Mouse (Mus musculus) limb, embryonic 12.5 days (tissue): ENCODE data around the gene Wnt9a. TPM values are rescaled to one million over a fixed set of nuclear protein-coding genes. Genes with fewer than 3 reads are reported as not detected.
"Not testable (repeated sequence)": the region's sequence is repeated elsewhere in the genome, so short reads cannot be mapped to it uniquely, and the experiment has no call there.

Experiments
- ATAC-seq: fragments of 200-750 bp; cut with Nextera tagmentation; 2 replicates; pipeline ENCODE4 v1.8.0; 2017; ENCODE audit warnings: low read depth, moderate TSS enrichment; ENCODE audit not compliant: insufficient number of reproducible peaks, insufficient read depth, low FRiP score, low TSS enrichment
- H3K27ac ChIP-seq: fragments of 300-500 bp; sonication (generic); 2 replicates; pipeline ENCODE4 v1.5.1; 2016; ENCODE audit warnings: mild to moderate bottlenecking, moderate library complexity
- H3K27me3 ChIP-seq: fragments of 300-500 bp; sonication (generic); 2 replicates; pipeline ENCODE4 v1.6.1; 2016; ENCODE audit warnings: mild to moderate bottlenecking, moderate library complexity
- H3K36me3 ChIP-seq: fragments of 300-500 bp; sonication (generic); 2 replicates; pipeline ENCODE4 v1.6.1; 2016; ENCODE audit warnings: mild to moderate bottlenecking, moderate library complexity
- H3K4me1 ChIP-seq: fragments of 300-500 bp; sonication (generic); replicated peaks from 2 replicates; pipeline ENCODE4 v1.6.1; 2016
- H3K4me2 ChIP-seq: fragments of 300-500 bp; sonication (generic); 2 replicates; pipeline ENCODE4 v1.6.1; 2016; ENCODE audit warnings: mild to moderate bottlenecking, moderate library complexity
- H3K4me3 ChIP-seq: fragments of 300-500 bp; sonication (generic); replicated peaks from 2 replicates; pipeline ENCODE4 v1.5.1; 2016; ENCODE audit warnings: mild to moderate bottlenecking
- H3K9ac ChIP-seq: fragments of 300-500 bp; sonication (generic); replicated peaks from 2 replicates; pipeline ENCODE4 v1.6.1; 2016; ENCODE audit warnings: mild to moderate bottlenecking, moderate library complexity
- H3K9me3 ChIP-seq: fragments of 300-500 bp; sonication (generic); 2 replicates; pipeline ENCODE4 v1.6.1; 2016; ENCODE audit warnings: mild to moderate bottlenecking, moderate library complexity
- WGBS: fragments of 180-500 bp; shearing (Covaris S2); methylation state at CpG from one replicate; pipeline ENCODE4 v1.1.7; 2016; 5-methylcytosine and 5-hydroxymethylcytosine counted together
- polyA plus RNA-seq: library from polyadenylated mRNA; unstranded; fragments of >200 nt; fragmentation: Nextera tagmentation; extraction: Ambion mirVana; gene quantifications from 2 replicates; pipeline ENCODE4 v1.2.1, GENCODE M21; 2016

Gene Wnt9a
- polyA plus RNA-seq, 1 experiment from 2014 or later = 5.6 TPM

DNA sequence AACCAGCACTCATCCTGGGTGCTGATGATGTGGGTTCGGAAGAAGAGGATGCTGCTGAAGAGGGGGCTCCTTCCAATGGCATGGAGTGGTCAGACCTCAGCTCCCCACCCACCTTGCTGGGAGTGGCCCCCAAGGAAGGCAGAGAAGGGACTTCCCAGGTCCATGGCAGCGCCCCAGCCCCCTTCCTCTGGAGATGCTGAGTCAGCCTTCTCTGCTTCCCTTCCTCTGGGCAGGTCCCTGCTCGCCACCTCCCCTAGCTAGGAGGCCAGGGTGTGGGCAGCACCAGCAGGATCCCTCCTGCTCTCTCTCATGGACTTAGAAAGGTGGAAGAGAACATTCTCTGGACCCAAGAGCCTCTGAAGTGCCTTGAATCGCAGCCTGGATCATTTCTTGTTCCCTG is 28.7 kb upstream of the Wnt9a start:
- H3K4me2 ChIP-seq = no peak overlapping the region
- no peak overlapping the region for H3K27ac ChIP-seq
- H3K4me3 ChIP-seq = no peak overlapping the region
- 72% methylated on average over 4 of the region's 4 CpGs for WGBS
- H3K27me3 ChIP-seq = peaks cover 69% of the 10 kb centered on the region
- no peak overlapping the region for H3K9ac ChIP-seq
- no peak for ATAC-seq
- H3K4me1 ChIP-seq = no peaks in the 10 kb centered on the region
- H3K9me3 ChIP-seq = no peaks in the 10 kb centered on the region
- no peaks in the 10 kb centered on the region for H3K36me3 ChIP-seq

DNA sequence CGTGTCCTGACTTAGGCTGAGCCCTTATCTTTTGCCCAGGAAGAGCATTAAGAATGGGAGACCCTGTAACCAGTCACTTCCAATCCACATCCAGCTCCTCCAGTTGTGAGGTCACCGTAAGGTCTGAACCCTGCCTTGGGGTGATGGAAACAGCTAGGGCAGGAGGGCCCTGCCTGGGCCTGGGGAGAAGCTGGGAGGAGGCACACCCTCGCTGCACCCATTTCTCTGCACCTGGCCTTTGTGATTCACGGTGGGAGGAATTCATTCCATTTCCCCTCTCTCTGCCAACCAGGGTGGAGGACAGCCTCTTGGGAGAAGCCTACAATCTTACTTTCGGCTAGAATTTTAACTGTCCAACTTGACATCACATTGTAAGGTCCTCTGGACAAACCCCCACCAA is 24.6 kb upstream of the Wnt9a start:
- no peaks in the 10 kb centered on the region for H3K9me3 ChIP-seq
- no peak overlapping the region for H3K4me3 ChIP-seq
- no peak for ATAC-seq
- no peak overlapping the region for H3K4me2 ChIP-seq
- WGBS = 75% methylated on average over 5 of the region's 5 CpGs
- H3K27ac ChIP-seq = no peak overlapping the region
- H3K27me3 ChIP-seq = peaks cover 84% of the 10 kb centered on the region
- no peaks in the 10 kb centered on the region for H3K36me3 ChIP-seq
- no peak overlapping the region for H3K9ac ChIP-seq
- no peaks in the 10 kb centered on the region for H3K4me1 ChIP-seq

DNA sequence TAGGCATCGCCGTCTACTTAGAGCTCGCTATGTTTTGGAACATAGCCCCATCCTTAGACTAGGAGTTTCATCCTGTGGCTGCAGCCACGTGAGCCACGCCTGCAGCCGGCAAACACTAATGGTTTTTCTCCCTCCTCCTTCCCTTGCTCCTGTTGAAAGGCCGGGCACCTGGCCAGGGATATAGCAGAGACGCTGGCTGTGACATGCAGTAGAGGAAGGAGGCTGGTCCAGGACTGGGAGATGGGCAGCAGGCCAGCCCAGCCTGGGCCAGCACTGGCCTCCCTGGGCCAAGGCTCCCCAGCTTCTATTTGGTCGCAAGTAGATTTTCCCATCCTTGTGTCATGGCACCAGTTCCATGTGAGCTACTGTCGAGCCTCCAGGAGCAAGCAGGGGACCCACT is 23.8 kb upstream of the Wnt9a start:
- Histone ChIP-seq H3K27me3 (peaks cover 85% of the 10 kb centered on the region), H3K4me3 (no peak overlapping the region), H3K4me1 (no peaks in the 10 kb centered on the region), H3K36me3 (no peaks in the 10 kb centered on the region), H3K9ac (no peak overlapping the region), H3K9me3 (no peaks in the 10 kb centered on the region), H3K4me2 (no peak overlapping the region), H3K27ac (no peak overlapping the region)
- no peak for ATAC-seq
- WGBS = 73% methylated on average over 10 of the region's 10 CpGs

DNA sequence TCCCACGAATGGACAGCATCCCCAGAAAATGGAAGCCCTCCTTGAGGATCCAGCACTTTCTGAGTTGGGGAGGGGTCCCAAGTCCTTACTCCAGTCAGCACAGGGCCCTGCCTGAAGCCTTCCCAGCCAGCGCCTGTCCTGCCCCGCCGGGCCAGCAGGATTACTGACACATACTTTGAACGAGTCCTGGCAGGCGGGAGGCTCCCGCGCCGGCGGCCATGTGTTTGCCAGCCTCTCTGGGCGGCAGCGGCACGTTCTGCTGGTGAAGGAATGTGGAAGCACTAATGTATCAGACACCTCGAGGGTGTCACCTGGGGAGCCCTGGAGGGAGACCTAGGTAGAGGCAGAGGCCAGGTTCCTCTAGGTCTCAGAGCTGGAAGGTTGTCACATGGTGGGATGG is 22.6 kb upstream of the Wnt9a start:
- ATAC-seq = no peak
- no peak overlapping the region for H3K27ac ChIP-seq
- no peaks in the 10 kb centered on the region for H3K36me3 ChIP-seq
- WGBS = 27% methylated on average over 14 of the region's 14 CpGs
- H3K4me2 ChIP-seq = no peak overlapping the region
- no peak overlapping the region for H3K4me3 ChIP-seq
- no peak overlapping the region for H3K9ac ChIP-seq
- peaks cover 93% of the 10 kb centered on the region for H3K27me3 ChIP-seq
- no peaks in the 10 kb centered on the region for H3K9me3 ChIP-seq
- H3K4me1 ChIP-seq = peaks cover 6% of the 10 kb centered on the region

DNA sequence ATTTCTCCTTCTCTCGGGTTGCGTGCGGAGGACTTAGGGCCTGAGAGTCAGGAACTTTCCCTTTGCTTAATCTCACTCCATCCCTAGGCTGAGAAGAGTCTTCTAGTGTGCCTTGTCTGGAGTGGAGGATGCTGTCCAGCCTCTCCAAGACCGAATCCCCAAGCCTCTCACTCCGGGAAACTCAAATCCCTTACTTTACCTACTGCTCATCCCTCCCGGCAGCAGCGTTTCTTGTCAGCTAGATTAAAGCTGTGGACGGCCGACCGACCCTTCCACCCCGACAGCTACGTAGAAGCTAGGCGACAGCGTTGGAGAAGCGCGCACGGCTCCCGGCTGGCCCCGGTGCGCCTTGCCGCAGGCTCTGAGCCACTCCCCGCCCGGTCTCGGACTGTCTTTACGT is 17.0 kb upstream of the Wnt9a start:
- Histone ChIP-seq H3K27ac (no peak overlapping the region), H3K4me1 (peaks cover 19% of the 10 kb centered on the region), H3K9me3 (no peaks in the 10 kb centered on the region), H3K4me3 (peak overlapping the region; percentile 39), H3K4me2 (peak overlapping the region; percentile 61), H3K27me3 (peaks cover 97% of the 10 kb centered on the region), H3K36me3 (no peaks in the 10 kb centered on the region), H3K9ac (no peak overlapping the region)
- under 1% methylated on average over 25 of the region's 25 CpGs for WGBS
- ATAC-seq = no peak

DNA sequence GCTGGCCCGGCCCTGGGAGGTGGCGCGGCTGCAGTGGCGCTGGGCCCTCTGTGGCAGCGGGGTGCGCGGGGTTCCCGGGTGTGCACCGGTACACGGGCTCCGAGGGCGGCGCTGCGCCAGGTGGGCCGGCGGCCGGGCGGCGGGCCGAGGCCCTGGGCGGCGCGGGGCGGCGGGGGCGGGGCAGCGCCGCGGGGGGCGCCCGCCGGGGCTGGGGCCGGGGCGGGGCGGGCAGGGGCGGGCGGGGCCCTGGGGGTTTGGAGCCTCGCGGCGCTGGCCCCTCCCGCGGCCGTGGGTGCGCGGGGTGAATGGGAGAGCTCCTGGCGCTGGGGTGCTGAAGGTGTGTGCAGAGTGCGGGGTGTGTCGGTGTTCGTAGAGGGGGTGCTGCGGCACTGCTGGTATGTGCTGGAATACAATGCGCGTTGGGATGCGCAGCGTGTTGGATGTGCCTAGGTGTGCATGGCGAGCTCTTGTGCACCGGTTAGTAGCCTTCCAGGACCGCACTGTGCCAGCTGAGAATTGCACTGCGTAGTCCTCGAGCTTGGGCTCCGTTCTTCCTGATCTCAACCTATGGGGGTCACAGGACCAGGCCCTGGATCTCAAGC is 15.9 kb upstream of the Wnt9a start, which contains the start of gene Wnt3a:
Wnt3a (minus strand) TSS at position 51 of the 602 bp plus-strand sequence.
- Histone ChIP-seq H3K27me3 (peaks cover 91% of the 10 kb centered on the region), H3K9me3 (no peaks in the 10 kb centered on the region), H3K4me3 (peak within 1 kb of the TSS; percentile 39), H3K4me2 (peak within 1 kb of the TSS; percentile 61), H3K9ac (no peak within 1 kb of the TSS), H3K27ac (no peak within 1 kb of the TSS), H3K36me3 (no peaks in the 10 kb centered on the region), H3K4me1 (peaks cover 19% of the 10 kb centered on the region)
- WGBS = 1% methylated on average over 38 of the region's 60 CpGs
- no peak for ATAC-seq

DNA sequence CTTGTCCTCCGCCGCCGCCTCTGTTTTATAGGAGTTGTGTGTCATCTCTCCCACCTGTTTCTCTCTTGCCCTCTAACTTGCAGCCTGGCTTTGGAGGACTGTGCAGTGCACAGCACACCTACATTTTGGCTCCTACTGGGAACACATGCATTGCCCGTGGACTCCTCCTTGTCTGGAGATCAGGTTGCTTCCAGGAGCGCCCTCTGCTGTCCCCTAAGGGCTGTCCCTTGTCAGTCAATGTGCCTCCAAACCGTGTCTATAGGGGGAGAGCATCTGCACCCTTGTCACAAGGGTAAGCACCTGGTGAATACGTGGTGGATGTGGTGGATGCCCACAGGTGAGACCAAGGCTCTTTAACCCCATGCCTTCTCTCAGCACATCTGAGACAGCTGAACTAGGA is 13.1 kb upstream of the Wnt9a start:
- Histone ChIP-seq H3K4me2 (no peak overlapping the region), H3K27me3 (peaks cover 91% of the 10 kb centered on the region), H3K4me3 (no peak overlapping the region), H3K9me3 (no peaks in the 10 kb centered on the region), H3K4me1 (peaks cover 18% of the 10 kb centered on the region), H3K27ac (no peak overlapping the region), H3K36me3 (no peaks in the 10 kb centered on the region), H3K9ac (no peak overlapping the region)
- no peak for ATAC-seq
- 20% methylated on average over 7 of the region's 7 CpGs for WGBS

DNA sequence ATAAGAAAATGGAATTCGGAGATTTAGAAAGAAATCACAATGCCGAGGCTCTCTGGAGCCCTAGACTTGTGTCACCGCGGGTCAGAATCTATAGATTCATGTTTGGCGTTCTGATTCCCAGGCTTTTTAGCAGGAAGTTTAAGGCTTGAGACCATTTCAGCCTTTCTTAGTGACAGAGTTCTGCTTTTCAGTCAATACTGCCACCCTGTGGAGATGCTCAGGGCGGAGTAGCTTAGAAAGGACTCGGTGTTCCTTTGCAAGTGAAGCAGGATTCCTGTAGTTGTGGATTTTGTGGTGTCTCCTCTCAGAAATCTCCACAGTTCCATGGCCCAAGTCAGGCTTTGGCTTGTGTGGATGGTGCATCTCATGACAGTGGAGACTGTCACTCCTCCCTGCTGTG is 8.8 kb upstream of the Wnt9a start:
- WGBS = 20% methylated on average over 7 of the region's 7 CpGs
- Histone ChIP-seq H3K4me3 (no peak overlapping the region), H3K36me3 (no peaks in the 10 kb centered on the region), H3K4me1 (no peaks in the 10 kb centered on the region; the same call in 1 of the 2 replicates), H3K9me3 (no peaks in the 10 kb centered on the region), H3K27me3 (peaks cover 82% of the 10 kb centered on the region), H3K27ac (no peak overlapping the region), H3K4me2 (no peak overlapping the region), H3K9ac (no peak overlapping the region)
- ATAC-seq = no peak

DNA sequence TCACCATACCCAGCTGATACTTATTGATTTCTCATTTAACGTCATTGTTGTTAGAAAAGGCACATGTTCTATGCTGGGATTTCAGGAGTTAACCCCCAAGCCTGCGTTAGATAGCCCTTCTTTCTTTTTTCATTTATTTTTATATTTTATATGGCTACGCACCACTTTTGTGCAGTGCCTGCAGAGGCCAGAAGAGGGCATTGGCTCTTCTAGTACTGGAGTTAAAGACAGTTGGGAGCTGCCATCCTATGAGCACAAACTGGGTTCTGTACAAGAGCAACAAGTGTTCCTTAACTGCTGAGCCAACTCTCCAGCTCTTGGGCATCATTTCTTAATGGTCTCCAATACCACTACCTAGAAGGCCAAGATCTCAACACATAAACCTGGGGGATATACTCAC is 6.5 kb upstream of the Wnt9a start:
- Histone ChIP-seq H3K9ac (no peak overlapping the region), H3K4me1 (peaks cover 5% of the 10 kb centered on the region), H3K36me3 (no peaks in the 10 kb centered on the region), H3K9me3 (no peaks in the 10 kb centered on the region), H3K27ac (no peak overlapping the region), H3K4me3 (no peak overlapping the region), H3K27me3 (peaks cover 90% of the 10 kb centered on the region), H3K4me2 (no peak overlapping the region)
- 23% methylated on average over 3 of the region's 3 CpGs for WGBS
- ATAC-seq = no peak

DNA sequence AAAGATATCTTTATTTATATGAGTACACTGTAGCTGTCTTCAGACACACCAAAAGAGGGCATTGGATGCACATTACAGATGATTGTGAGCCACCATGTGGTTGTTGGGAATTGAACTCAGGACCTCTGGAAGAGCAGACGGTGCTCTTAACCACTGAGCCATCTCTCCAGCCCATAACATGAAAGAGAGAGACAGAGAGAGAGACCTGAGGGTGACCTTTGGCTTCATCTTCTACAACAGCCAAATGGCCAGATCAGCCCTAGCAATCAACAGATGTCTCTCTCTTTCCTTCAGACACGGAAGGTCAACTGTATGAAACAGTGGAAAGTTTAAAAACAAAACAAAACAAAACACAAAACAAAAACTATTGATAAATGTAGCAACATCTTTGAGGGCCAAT is 5.7 kb upstream of the Wnt9a start:
- H3K27ac ChIP-seq, H3K4me3 ChIP-seq, H3K36me3 ChIP-seq, H3K4me2 ChIP-seq, H3K9ac ChIP-seq, H3K9me3 ChIP-seq, ATAC-seq: not testable (repeated sequence)
- peaks cover 14% of the 10 kb centered on the region for H3K4me1 ChIP-seq
- peaks cover 91% of the 10 kb centered on the region for H3K27me3 ChIP-seq
- WGBS = 55% methylated on average over 2 of the region's 2 CpGs

DNA sequence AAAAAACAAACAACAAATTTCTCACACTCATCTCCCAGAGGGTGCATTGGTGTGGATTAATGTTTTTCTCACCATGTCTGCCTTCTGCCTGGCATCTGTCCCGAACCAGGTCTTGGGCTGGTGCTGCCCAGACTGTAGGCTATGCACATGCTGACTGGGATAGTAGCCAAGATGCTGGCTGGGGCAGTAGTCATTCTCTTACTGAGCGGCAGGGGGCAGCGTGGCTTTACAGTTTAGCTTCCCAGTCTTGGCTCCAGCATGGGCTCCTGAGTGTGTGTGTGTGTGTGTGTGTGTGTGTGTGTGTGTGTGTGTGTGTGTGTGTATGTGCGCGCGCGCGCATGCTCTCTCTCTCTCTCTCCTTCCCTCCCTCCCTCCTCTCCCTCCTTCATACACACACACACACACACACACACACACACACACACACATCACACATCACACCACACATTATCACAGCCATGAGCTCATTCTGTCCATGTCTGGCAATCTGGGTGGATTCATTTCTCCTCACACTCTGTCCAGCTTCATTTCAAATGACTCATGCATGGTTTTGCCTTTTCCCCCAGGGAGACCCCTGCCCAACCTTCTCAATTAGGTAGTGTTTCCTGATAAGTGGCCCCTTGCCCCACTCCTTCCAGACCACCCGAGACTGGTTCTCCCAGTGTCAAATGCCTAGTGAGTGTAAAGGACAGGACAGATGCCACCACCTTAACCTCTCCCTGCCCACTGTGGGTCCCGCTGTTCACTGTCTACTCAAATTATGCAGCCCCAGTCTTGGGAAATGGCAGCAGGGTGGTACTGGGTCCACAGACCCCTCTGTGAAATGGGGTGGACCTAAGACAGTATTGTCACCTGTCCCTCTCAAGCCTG is 3.8 kb upstream of the Wnt9a start:
- H3K27ac ChIP-seq = no peak overlapping the region
- H3K9ac ChIP-seq = no peak overlapping the region
- H3K9me3 ChIP-seq = no peaks in the 10 kb centered on the region
- peaks cover 88% of the 10 kb centered on the region for H3K27me3 ChIP-seq
- 0 out of 2 replicates have a peak, but pooled peaks have one; percentile 2 for ATAC-seq
- H3K4me1 ChIP-seq = peaks cover 23% of the 10 kb centered on the region
- WGBS = 25% methylated on average over 9 of the region's 10 CpGs
- no peaks in the 10 kb centered on the region for H3K36me3 ChIP-seq
- H3K4me3 ChIP-seq = no peak overlapping the region
- H3K4me2 ChIP-seq = no peak overlapping the region
